Mouse (Mus musculus) naive thymus-derived CD4-positive, alpha-beta T cell, adult 2 months (primary cell): ENCODE results near the gene Mmp2.

Experiments used
- DNase-seq: peaks from one replicate; pipeline ENCODE4 v3.0.0-alpha.2; 2011; ENCODE audit warnings: low read depth

Gene Mmp2

DNA sequence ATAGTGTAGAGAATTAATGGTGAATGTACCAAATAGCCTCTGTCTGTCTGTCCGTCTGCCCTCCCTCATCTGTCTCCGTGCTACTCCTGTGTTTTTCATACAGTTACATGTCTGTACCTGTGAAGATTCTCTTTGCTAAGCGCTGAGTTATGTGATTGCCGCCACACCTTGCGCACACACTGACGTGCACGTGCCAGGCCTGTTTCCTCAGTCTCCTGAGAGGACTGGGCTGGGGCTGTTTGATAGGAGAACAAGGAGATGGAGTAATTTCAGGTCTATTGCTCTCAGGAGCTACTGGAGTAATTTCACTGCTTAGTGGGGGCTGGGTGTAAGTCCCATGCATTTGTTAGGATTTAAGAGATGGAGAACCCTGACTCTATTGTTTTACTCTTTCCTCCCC is 68.0 kb downstream of the Mmp2 start:
- no peak for DNase-seq

- DNase-seq: no peak
These were observed 69.0 kb downstream of the Mmp2 start for GRCm38 (mm10) chr8:92896056-92896455.

DNA sequence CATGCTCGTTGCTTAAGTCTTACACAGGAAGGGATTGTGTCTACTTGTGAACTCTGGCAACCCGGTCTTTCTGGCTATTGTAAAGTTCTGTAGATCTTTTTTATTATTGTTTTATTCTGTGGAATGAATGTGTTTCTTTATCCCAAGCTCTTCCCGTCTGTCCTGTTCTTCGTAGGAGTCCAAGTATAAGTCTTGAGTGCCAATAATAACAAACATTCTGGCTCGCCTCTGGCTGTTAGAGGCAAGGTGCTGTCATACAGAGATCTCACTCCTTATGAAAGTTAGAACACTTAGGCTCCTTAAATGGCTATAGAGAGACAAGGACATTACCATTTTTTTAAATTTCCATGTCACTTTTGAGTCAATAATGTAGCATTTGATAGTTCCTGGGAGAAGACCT is 69.5 kb downstream of the Mmp2 start:
- DNase-seq: no peak

DNA sequence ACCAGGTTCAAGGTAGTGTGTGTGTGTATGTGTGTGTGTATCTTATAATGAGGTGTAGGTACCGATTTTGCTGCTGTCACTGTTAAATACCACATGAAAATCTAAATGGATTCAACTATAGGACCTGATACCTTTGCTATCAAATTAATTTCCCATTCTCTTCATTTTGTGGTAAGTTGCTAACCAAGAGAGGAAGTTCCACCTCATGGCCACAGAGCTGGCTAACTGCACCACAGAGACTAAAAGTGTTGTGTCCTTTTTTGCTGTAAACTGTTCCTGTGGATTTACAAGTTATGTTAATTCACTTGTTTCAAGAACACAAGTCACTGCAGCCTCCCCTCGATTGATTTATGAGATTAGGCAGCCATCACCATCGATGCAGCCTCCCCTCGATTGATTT is 70.7 kb downstream of the Mmp2 start:
- DNase-seq: no peak

GRCm38 (mm10) chr8:92899590-92899989 is 72.5 kb downstream of the Mmp2 start:
- DNase-seq: no peak

- no peak for DNase-seq
These were observed 74.0 kb downstream of the Mmp2 start, which contains the start of gene Capns2 for GRCm38 (mm10) chr8:92901107-92901506. Capns2 (plus strand) TSS chr8:92901407.

- DNase-seq: no peak
These were observed 75.9 kb downstream of the Mmp2 start for GRCm38 (mm10) chr8:92902981-92903380.
